Mouse (Mus musculus) kidney, postnatal 25 days (tissue): ENCODE measurements at regions not wholly inside any gene's neighbourhood (a gene's known extent, or its start where the extent isn't known, plus 50 kb on each side); places are given as distances from the start of the nearest gene placed in this dataset.

Experiments used
- DNase-seq, 2 experiments: peaks; one replicate each; pipeline ENCODE4 v3.0.0; 2021; ENCODE audit warnings: mixed read lengths in 2 of 2

DNA sequence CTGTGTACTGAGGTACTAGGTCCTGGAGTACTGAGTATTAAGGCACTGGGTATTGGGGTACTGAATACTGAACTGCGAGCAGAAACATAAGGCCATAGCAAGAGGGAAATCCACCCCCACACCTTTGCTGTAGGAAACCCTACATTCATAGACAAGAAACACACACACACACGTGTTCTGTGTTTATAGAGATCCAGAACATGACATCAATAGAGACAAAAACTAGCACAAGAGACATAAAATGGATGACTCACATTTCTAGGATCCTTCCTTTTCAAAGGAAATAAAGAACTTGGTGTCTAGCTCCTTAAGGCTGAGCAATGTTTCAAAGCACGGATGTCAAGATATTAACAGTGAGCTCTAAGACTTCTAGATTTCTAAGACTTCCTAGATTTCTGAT lies 49.9 kb upstream of the Nepro start:
- DNase-seq: no peak

DNA sequence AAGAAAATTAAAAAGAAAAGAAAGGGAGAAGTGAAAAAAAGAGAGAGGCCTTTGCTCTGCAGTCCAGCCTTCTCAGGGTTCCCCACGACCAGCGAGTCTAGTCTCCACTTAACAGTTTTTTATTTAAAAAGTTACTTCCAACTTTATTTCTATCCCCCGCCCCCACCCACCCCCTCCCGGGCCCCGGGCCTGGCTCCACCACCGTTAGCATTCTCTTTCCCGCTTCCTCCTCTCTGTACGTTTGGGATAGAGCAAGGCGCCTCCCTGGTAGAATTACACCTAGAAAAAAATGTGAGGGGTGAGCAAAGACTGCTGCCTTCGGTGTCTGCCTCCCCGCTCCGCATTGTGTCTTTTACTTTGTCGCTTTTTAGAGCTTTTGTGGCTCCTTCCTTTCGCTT lies 51.7 kb upstream of the Nepro start:
- no peak for DNase-seq

DNA sequence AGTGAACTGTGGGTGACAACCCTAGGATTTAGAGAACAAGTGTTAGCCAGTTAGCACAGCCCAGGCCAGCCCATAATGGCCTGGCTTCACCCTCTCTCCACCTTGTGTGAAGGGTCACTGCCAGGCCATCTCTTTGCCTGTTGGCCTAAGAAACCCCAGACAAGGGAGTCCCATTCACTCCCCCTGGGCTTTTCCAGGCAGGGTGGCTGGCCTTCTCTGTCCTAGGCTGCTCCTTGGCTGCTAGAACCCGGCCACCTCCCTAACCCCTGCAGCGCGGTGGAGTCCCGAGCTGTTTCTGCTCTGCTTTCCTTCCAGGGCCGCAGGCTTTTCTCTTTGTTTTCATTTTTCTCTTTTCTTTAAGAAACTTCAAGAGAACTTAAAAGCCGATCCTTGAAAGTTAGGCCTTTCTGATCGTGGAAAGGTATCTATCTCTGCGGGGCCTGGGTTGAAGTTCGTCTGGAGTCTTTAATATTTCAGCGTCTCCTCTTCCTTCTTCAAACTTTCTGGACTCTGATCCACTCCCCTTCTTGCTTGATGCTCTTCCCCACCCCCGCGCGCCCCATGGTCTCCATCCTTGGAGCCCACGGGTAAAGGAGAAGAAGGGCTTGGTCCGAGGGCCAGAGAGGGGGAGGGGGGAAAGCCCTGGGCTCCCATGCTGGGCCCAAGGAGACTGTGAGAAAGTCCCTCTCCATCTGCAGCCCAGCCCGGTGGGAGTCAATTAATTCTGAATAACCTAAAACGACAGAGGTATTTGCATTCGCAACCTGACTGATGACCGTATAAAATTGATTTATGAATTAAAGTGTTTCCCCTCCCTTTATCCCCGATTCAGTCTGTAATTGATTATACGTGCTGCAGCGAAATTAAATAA lies 52.3 kb upstream of the Nepro start:
- DNase-seq: no peak

DNA sequence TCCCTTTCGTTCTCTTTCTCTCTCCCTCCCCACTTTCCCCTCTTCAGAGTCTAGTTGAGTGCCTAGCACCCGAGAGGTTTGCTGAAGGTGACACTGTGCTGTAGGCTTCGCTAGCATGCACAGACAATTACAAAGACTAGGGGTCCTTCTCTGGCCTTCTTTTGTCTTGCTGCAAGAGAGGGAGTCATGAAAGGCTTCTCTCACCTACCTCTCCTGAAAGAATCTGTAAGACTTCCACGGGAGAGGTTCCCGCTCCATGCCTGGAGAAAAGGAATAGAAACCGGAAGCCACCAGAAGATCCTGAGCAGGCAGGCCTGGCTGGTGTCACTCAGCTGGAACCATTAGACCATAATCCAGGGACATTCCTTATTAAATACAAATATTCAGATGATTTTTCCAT lies 56.0 kb upstream of the Nepro start:
- no peak for DNase-seq

DNA sequence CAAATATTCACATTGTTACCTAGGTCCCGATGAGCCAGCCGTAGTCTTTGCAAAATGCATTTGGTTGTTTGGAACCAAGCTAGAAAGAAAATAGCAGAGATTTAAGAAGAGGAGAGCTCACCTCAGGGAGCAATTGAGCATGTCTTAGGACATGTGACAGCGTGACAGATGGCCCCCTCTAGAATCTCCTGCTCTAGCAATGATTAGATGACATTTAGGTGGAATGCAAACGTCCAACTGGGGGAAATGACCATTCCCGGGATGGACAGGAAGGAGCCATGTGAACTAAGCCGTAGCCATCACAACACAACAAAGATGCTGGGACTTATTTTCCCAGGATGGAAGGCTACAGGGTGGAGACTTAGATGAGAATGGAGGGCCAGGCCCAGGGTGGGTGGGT lies 57.0 kb upstream of the Nepro start:
- DNase-seq: no peak

DNA sequence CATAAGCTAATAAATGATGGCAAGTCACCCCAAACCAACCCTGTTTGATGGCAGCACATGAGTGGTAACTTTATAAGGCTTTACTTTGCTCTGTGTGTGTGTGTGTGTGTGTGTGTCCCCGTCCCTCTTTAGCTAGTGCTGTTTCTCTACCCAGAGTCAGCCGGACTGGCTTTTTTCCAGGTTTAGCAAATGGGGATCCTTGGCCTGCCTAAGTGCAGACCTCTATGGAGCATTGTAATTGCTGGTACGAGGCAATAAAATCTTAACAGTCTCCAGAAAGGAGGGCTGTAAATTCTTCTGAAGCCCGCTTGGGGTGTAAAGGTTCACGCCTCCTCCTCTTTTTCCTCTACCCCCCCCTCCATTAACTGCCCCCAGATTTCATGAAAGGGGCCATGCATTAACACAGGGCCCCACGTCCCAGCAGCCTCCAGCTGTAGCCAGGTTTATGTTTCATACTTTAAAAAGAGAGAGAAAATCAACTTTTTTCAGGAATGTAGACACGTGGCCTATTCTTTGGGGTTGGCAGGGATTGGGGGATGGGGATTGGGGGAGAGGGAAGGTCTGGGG lies 57.6 kb upstream of the Nepro start:
- DNase-seq: peak in 1 of 2 experiments; percentile 12

DNA sequence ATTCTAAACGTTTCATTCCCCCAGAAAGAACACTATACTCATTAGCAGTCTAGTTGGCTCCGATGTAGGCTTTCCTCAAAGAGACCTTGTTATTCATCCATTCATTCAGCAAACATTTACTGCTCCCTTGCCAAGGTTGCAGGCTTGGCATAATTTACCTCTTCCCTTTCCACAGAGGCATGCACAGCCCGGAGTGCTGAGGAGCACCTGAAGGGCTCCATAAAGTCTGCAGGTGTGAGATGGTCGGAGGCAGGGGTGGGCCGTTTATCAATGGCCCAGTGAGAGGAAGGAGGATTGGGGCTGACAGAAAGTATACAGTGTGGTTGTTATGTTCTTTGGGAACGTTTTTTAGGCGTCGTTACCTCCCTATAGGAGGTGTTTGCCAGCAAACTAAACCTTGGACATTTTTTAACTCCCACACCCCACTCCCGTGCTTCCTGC lies 58.6 kb upstream of the Nepro start:
- DNase-seq: peak in 1 of 2 experiments; percentile 9

DNA sequence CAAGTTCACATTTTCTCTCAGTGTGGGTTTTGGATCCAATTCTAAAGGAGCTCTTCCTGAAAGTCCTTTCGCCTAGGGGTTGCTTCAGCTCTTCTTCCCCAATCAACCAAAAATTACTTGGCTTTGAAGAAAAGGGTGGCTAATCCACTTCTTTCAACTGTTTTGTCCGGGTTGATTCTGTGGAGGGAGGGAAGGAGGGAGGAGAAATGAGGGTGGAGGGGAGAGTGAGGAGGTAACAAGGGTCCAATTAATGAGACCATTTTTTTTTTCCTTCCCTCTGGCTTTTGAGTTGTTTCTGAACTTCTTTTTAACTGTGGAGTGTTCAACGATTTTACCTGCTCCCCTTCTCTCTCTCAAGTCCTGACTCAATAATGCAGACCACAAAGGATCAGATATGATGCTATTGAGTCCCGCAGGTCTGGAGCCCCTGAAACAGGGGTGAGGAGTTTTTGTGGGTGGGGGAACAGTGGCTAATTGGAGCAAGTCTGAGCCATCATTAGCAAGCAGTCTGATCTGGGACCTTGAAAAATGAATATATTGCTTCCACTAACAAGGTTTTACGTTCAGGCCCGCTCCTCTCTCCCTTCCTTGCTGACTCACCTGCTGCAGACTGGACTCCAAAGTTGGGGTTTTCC lies 61.0 kb upstream of the Nepro start:
- no peak for DNase-seq

DNA sequence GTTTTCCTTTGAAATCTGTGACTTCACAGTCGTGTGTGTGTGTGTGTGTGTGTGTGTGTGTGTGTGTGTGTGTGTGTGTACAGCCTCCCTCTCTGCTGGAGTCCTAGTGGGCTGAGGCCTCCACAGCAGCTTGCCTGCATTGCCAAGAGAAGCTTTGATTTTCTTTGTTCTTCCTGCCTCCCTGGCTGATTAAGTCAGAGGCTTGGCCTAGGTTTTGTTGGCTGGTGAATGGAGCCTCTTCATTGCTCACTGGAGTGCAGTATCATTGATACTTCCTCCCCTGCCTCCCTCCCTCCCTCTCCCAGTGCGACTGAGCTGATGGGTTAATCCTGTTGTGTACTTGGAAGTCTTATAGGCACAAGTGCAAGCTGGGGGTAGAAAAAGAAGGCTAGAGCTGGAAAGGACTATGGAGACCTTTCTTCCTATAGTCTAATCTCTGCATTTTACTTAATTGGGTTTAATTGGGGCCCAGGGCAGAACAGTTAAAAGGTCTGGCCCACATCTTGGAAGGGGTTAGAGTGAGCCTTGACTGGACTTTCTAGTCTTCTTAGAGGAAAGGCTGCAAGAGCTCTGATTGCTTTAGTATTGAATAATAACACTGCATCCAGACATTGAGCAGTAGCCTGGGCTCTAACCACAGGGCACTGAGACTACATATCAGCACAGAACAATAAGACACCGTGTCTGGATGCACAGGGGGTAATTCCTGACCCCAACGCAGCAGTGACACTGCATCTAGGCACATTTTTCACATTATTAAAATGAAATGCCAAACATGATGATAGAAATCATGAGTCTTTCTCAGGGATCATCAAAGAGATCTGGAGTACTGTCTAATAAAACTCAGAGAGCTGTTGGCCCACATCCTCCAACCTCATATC lies 62.9 kb upstream of the Nepro start:
- no peak for DNase-seq

DNA sequence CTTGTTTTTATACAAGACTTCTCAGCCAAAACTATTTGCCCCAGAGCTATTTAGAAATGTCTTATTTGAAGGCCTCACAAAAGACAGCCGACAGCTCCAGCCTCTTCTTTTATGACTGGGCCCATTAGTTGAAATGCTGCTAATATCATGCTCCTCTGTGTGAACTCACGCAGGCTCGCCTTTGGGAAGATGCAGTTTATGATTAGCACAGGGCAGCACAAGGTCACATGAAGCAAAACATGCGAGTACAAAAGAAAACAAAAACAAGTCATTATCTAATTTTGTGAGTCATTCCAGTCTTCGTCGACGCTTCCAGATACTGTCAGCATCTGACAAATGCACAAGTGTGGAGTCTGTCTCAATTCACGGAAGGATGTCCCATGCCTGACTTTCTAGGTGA lies 65.8 kb upstream of the Nepro start:
- DNase-seq: peak; percentile 38 to 61

DNA sequence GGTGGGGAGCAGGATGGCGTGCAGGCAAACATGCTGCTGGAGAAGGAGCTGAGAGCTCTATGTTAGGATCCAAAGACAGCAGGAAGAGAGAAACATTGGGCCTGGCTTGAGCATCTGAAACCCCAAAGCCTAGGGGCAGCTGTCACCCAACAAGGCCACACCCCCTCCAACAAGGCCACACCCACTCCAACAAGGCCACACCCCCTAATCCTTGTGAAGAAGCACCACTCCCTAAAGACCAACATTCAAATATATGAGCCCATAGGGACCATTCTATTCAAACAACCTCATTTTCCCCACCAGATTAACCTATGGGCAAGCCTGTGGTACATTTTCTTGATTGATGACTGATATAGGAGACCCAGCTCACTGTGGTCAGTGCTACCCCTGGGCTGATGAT lies 67.9 kb upstream of the Nepro start:
- no peak for DNase-seq

DNA sequence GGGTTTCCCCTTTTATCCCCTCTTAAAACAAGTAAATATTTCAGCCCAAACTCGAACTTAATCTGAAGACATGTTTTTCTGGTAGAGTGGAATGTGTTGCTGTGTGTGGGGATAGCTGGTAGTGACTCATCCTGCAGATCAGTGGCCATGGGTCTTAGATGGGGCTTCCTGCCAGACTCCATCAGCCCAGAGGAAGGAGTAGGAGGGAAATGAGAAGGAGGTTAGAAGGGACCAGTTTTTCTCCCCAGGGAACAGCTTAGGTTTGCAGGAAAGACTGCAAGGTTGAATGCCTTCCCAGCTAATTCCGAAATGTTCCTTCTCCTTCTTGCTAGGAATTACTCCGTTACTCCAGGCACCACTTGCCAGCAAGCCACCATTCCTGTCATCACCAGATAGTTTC lies 68.8 kb upstream of the Nepro start:
- DNase-seq: no peak

DNA sequence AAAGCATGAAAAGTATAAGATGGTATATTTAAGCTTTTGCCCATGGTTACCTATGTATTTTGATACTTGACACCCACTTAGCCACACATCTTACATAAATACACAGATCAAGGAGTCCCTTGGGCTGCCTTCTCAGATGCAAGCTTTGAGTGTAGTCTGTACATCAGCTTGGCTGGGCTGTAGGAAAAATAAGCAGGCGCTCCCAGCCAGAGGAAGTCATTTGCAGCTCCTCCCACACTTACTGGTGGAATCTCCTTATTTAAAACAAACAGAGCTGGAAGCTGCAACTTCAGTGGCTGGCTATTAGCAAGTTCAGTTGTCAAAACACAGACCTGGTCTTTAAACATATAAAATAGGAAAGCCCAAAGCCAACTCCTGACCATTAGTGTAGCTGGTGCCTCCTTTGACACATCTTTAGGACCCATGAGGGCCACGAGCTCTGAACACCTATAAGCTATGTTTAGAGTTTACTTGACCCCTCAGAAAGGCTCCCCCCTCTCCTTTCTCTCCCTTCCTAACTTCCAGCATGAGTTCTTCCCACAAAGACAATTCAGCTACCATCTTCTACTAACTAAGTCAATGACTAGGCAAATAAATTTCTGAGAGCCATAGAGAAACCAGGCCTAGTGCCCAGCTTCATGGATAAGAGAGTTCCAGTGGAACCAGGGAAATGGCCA lies 75.4 kb upstream of the Nepro start:
- no peak for DNase-seq

DNA sequence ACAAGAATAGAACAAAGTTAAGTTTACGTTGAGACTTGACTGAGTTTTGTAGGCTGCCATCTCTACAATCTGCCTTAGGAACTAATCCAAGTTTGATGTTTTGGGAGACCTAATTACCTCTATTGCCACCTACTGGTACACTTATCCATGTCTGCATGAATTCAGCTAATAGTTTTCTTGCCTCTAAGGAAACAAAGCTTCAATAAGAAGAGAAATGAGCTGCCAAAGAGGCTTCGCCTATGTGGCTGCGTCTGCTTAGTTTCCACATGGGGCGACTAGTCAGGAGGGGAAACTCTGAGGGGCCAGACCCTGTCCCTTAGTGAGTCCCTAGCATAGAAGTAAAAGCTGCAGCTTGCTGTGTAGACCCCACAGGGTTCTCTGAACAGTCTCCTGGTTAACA lies 80.1 kb upstream of the Nepro start:
- DNase-seq: peak; percentile 9 to 40

DNA sequence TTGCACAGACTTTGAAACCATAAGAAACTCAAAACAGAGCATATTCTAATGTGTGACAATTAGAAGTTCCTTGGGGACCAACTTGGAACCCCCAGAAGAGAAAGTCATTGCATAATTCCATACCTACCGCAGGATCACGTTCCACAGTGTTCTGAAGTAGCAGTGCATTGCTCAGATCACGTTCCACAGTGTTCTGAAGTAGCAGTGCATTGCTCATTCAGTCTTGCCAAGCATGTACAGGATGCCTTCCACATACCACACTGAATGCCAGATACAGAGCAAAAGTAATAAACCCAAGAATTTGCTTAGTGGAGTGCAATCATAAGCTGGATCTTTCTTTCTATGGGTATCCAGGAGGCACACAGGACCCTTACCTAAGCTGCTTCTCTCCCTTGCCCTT lies 78.4 kb upstream of the Boc start:
- no peak for DNase-seq

DNA sequence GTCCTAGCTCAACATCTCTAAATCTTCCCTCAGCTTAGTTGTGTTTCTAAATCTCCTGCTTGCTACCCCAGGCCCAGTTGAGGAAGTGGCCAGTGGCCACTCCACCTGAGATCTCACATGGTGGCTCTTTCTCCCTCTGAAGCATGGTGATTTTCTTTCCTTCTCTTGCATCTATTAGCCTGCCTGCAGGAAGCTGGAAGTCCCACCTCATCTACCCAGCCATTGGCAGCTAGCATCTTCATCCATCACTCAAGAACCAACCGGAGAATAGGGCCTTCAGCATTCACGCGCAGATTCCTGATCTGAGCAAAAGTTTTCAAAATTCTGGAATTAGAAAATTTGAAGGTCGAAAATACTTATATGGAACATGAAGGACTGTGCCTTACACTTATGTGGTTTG lies 75.8 kb upstream of the Boc start:
- no peak for DNase-seq

DNA sequence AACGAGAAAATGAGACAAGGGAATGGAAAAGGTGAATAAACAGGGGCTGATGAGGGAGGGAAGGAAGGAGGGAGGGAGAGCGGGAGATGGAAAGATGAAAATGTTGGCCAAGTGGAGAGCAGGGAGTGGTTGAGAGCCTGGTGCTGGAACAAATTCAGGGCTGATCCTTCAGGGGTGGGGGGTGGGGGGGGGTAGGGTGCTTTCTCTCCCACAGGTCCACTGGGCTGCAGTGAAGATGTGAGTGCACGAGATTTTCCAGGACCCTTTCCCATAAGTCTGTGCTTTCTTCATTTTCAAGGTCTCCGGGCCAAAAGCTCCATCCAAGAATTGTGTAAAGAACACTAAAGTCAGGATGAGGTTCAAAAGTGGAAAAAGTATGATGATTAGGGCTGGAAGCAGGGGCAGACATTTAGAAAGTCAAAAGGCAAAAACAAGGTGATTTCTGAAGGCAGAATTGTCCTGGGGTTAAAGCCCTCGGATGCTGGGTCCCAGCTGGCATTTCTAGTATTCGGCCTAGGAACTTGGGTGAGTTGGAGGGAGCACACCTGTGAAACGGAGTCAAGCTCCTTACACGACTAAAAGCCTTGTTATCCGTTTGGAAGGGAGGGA lies 74.5 kb upstream of the Boc start:
- no peak for DNase-seq

DNA sequence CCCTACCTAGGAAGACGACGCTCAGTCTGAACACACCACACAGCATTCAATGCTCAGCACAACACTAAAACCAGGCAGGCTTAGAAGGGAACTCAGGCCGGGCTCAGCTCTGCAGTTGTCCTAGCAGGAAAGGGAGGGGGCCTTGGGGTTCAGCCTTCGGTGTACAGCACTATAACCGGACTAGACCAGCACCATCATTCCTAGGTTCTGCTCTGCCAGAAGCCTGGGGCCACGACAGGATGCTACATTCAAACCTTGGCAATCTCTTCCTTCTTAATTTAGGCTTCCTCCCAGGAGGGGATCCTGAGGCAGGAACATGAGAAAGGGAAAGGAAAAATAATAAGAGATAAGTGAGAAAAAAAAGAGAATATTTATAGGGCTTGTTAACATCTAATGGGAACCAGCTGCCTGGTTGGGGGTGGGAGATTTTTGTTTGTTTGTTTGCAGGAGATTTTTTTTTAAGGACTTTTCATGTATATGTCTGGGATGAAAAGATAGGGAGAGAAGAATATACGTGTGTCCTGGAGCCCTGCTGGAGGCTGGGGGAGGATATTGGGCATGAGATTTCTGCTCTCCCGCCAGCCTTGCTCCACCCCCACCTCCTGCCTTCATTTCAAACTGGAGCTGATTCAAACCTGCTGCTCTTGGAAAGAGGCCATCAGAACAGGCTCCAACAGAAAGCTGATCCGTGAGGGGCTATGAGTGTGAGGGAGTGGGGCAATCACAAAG lies 73.8 kb upstream of the Boc start:
- DNase-seq: peak; percentile 58 to 64

DNA sequence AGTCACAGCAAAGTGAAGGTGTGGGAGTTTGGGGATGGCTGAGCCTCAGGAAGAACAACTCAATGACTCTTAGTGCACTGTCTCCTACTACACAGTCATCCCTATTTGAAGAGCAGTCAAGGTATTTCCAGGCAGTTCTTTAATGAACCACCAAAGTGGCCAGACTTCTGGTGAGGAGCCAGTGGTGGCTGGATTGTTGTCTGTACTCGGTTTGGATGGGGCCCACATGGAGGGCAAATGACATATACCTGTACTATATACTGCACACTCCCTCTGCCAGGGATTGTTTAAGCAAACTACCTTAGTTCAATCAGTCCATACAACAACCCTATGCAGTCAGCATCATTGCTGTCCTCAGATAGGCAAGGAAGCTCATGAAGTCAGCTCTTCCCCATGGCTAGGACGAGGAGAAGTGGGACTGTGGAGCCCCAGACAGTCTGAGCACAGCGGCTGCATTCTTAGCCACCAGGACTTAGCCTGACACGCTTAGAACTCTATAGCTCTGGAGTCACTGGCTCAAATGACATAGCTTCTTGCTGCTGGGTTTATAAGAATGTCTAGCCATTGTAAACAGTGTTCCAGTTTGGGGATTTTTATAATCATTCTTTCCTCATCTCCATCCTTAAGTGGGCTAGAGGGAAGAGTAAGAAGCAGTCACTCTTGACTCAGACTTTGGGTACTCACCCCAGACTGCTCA lies 72.8 kb upstream of the Boc start:
- DNase-seq: no peak

DNA sequence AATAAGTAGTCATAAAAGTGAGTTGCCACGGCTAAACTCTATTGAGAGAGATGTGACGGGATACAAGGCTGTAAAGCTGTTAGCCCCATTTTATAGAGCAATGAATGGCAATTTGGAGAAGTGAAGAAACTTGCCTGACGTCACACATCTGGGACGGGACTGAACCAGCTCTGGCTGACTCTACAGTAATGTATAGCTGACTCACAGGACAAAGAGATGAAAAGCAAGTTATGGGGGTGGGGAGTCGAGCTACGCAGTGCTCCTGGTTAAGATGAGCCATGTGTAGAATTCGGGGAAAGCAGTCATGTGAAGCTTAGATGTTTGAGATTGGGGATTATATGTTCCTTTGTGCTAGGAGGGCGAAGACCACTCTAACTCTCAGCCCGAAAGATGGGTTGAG lies 72.2 kb upstream of the Boc start:
- DNase-seq: no peak

DNA sequence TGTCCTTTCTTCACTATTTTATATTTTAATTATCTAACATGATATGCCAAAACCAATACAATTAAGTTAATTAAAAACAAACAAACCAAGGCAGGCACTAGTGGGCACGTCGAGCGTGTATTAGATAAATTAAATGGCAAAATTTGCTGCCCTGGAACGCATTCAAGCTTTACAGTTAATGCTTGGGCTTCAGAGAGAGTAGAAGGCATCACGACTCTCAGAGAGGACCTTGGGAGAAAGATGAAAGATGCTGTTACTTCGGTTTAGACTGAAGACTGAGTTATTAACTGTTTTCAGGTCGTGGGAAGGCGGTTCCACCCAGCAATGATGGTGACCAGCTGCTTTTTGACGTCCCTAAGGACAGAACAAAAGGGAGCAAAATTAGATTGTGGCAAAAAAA lies 71.7 kb upstream of the Boc start:
- no peak for DNase-seq
